Mouse (Mus musculus) heart, embryonic 16.5 days (tissue): Measurements from ENCODE around the gene Ppm1b. TPM values are rescaled to one million over a fixed set of nuclear protein-coding genes. Genes with fewer than 3 reads are reported as not detected.

Experiments
- ATAC-seq: fragments of 200-750 bp; cut with Nextera tagmentation; replicated peaks from 2 replicates; pipeline ENCODE4 v1.8.0; 2017; ENCODE audit warnings: moderate number of reproducible peaks; ENCODE audit not compliant: insufficient read depth, low FRiP score; ENCODE audit errors: extremely low read depth
- H3K27ac ChIP-seq: fragments of 300-500 bp; sonication (generic); 2 replicates; pipeline ENCODE4 v1.5.1; 2014; ENCODE audit warnings: mild to moderate bottlenecking, low read length, control low read depth, moderate library complexity
- H3K27me3 ChIP-seq: fragments of 300-500 bp; sonication (generic); 2 replicates; pipeline ENCODE4 v1.6.1; 2014; ENCODE audit warnings: low read length, mixed read lengths; ENCODE audit not compliant: control insufficient read depth, insufficient read depth
- H3K36me3 ChIP-seq: fragments of 300-500 bp; sonication (generic); 2 replicates; pipeline ENCODE4 v1.6.1; 2014; ENCODE audit not compliant: control insufficient read depth, insufficient read depth
- H3K4me1 ChIP-seq: fragments of 300-500 bp; sonication (generic); 2 replicates; pipeline ENCODE4 v1.6.1; 2014; ENCODE audit warnings: low read length, mixed read lengths; ENCODE audit not compliant: control insufficient read depth, insufficient read depth
- H3K4me2 ChIP-seq: fragments of 300-500 bp; sonication (generic); 2 replicates; pipeline ENCODE4 v1.6.1; 2014; ENCODE audit warnings: low read depth, mild to moderate bottlenecking, control low read depth, low read length
- H3K4me3 ChIP-seq: fragments of 300-500 bp; sonication (generic); 2 replicates; pipeline ENCODE4 v1.5.1; 2014; ENCODE audit warnings: mild to moderate bottlenecking, control low read depth, low read length
- H3K9ac ChIP-seq: fragments of 300-500 bp; sonication (generic); 2 replicates; pipeline ENCODE4 v1.6.1; 2014; ENCODE audit warnings: low read length, control low read depth
- H3K9me3 ChIP-seq: fragments of 300-500 bp; sonication (generic); replicated peaks from 2 replicates; pipeline ENCODE4 v1.6.1; 2016; ENCODE audit warnings: low read length; ENCODE audit not compliant: control insufficient read depth
- WGBS: fragments of 180-500 bp; shearing (Covaris S2); extraction: QIAGEN DNeasy Blood & Tissue Kit; methylation state at CpG from one replicate; pipeline ENCODE4 v1.1.7; 2014; 5-methylcytosine and 5-hydroxymethylcytosine counted together
- polyA plus RNA-seq: library from polyadenylated mRNA; unstranded; fragments of >200 nt; fragmentation: Nextera tagmentation; extraction: Ambion mirVana; gene quantifications from 2 replicates; pipeline ENCODE4 v1.2.1, GENCODE M21; 2015

The Ppm1b gene
- polyA plus RNA-seq, 1 experiment from 2014 or later, result 71.6 TPM

- no peaks in the 10 kb centered on the region for H3K27me3 ChIP-seq
- ATAC-seq, result no peak
- H3K9me3 ChIP-seq, result no peaks in the 10 kb centered on the region
- H3K27ac ChIP-seq, result no peak overlapping the region
- H3K4me3 ChIP-seq, result no peak overlapping the region
- H3K36me3 ChIP-seq, result no peaks in the 10 kb centered on the region
- 92% methylated on average over 8 of the region's 8 CpGs for WGBS
- H3K4me2 ChIP-seq, result no peak overlapping the region
- H3K9ac ChIP-seq, result no peak overlapping the region
- 0 out of 2 replicates have a peak, but pooled peaks cover 2% of the 10 kb centered on the region for H3K4me1 ChIP-seq
Measured at GRCm38 (mm10) chr17:85024237-85024636, 67.7 kb downstream of the Ppm1b start.

- H3K4me3 ChIP-seq, result no peak overlapping the region
- no peak overlapping the region for H3K27ac ChIP-seq
- no peak for ATAC-seq
- 89% methylated on average over 6 of the region's 6 CpGs for WGBS
- H3K9me3 ChIP-seq, result no peaks in the 10 kb centered on the region
- no peaks in the 10 kb centered on the region for H3K36me3 ChIP-seq
- H3K27me3 ChIP-seq, result no peaks in the 10 kb centered on the region
- H3K9ac ChIP-seq, result no peak overlapping the region
- H3K4me1 ChIP-seq, result 0 out of 2 replicates have a peak, but pooled peaks cover 2% of the 10 kb centered on the region
- H3K4me2 ChIP-seq, result no peak overlapping the region
Measured at GRCm38 (mm10) chr17:85025151-85025550, 68.6 kb downstream of the Ppm1b start.

GRCm38 (mm10) chr17:85026436-85026835, 69.9 kb downstream of the Ppm1b start:
- 0 out of 2 replicates have a peak, but pooled peaks cover 2% of the 10 kb centered on the region for H3K4me1 ChIP-seq
- ATAC-seq, result no peak

GRCm38 (mm10) chr17:85027247-85027646, 70.7 kb downstream of the Ppm1b start:
- H3K4me2 ChIP-seq, result no peak overlapping the region
- no peaks in the 10 kb centered on the region for H3K36me3 ChIP-seq
- H3K27ac ChIP-seq, result no peak overlapping the region
- H3K9me3 ChIP-seq, result no peaks in the 10 kb centered on the region
- no peak overlapping the region for H3K9ac ChIP-seq
- 73% methylated on average over 3 of the region's 3 CpGs for WGBS
- ATAC-seq, result no peak
- no peak overlapping the region for H3K4me3 ChIP-seq
- H3K27me3 ChIP-seq, result no peaks in the 10 kb centered on the region
- 0 out of 2 replicates have a peak, but pooled peaks cover 2% of the 10 kb centered on the region for H3K4me1 ChIP-seq

More at GRCm38 (mm10) chr17:85026436-85026835, 69.9 kb downstream of the Ppm1b start:
- WGBS, result 85% methylated on average over 6 of the region's 6 CpGs
- Histone ChIP-seq H3K9ac (no peak overlapping the region), H3K27me3 (no peaks in the 10 kb centered on the region), H3K27ac (no peak overlapping the region), H3K9me3 (no peaks in the 10 kb centered on the region), H3K4me2 (no peak overlapping the region), H3K4me3 (no peak overlapping the region), H3K36me3 (no peaks in the 10 kb centered on the region)

DNA sequence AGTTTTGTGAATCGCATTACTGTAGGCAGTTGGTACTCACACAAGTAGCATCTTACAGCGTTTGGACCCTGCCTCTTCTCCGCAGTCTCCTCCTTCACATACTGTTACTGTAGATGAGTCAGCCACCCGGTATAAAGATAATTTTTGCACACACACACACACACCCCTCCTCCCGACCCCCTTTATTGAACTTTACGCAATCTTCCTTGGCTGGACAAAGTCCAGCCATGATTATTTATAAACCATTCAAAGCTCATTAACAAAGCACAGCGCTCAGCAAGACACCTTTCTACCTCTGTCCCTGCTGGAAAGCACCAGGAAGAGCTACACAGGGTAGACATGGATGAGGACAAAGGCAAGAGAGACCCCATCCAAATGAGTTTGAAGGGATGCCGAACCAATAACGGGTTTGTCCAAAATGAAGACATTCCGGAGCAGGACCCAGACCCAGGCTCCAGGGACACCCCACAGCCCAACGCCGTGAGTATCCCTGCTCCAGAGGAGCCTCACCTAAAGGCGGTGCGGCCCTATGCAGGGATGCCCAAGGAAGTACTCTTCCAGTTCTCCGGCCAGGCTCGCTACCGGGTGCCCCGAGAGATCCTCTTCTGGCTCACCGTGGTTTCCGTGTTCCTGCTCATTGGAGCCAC, 71.7 kb downstream of the Ppm1b start, which contains the start of gene Slc3a1:
TSS of gene Slc3a1 (plus strand) at position 284 of the 647 bp plus-strand sequence.
- Histone ChIP-seq H3K9me3 (no peaks in the 10 kb centered on the region), H3K27me3 (no peaks in the 10 kb centered on the region), H3K4me2 (no peak within 1 kb of the TSS), H3K9ac (no peak within 1 kb of the TSS), H3K4me3 (no peak within 1 kb of the TSS), H3K27ac (no peak within 1 kb of the TSS), H3K4me1 (0 out of 2 replicates have a peak, but pooled peaks cover under 1% of the 10 kb centered on the region), H3K36me3 (no peaks in the 10 kb centered on the region)
- ATAC-seq, result no peak
- WGBS, result 88% methylated on average over 20 of the region's 20 CpGs

DNA sequence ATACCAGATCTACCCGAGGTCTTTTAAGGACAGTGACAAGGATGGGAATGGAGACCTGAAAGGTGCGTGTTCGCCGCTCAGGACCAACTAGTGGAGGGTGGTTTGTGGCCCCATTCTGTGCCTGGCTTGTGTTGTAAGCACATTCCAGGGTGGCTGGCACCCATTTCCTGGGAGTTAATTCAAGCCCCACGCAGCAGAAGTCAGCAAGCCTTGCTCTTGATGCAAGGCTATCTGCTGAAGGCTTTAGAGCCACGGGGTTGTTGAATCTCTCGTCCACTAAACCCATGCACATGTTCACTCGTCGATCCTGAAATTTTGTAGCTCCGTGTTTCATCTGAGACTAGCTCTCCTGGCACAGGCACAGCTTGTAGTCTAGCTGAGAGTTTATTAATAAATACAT, 72.3 kb downstream of the Ppm1b start:
- no peak for ATAC-seq
- no peaks in the 10 kb centered on the region for H3K36me3 ChIP-seq
- H3K4me1 ChIP-seq, result no peaks in the 10 kb centered on the region
- no peak overlapping the region for H3K27ac ChIP-seq
- H3K4me2 ChIP-seq, result no peak overlapping the region
- H3K4me3 ChIP-seq, result no peak overlapping the region
- H3K9ac ChIP-seq, result no peak overlapping the region
- no peaks in the 10 kb centered on the region for H3K27me3 ChIP-seq
- 88% methylated on average over 10 of the region's 10 CpGs for WGBS
- H3K9me3 ChIP-seq, result no peaks in the 10 kb centered on the region

- Histone ChIP-seq H3K27ac (no peak overlapping the region), H3K4me3 (no peak overlapping the region), H3K4me2 (no peak overlapping the region), H3K4me1 (no peaks in the 10 kb centered on the region), H3K9me3 (no peaks in the 10 kb centered on the region), H3K27me3 (no peaks in the 10 kb centered on the region), H3K9ac (no peak overlapping the region), H3K36me3 (no peaks in the 10 kb centered on the region)
- ATAC-seq, result no peak
- WGBS, result 66% methylated on average over 5 of the region's 5 CpGs
Measured at GRCm38 (mm10) chr17:85030651-85031050, 74.1 kb downstream of the Ppm1b start.

- no peak overlapping the region for H3K4me2 ChIP-seq
- ATAC-seq, result no peak
- H3K27ac ChIP-seq, result no peak overlapping the region
- no peaks in the 10 kb centered on the region for H3K36me3 ChIP-seq
- no peak overlapping the region for H3K4me3 ChIP-seq
- no peaks in the 10 kb centered on the region for H3K4me1 ChIP-seq
- H3K9me3 ChIP-seq, result no peaks in the 10 kb centered on the region
- H3K27me3 ChIP-seq, result no peaks in the 10 kb centered on the region
- no peak overlapping the region for H3K9ac ChIP-seq
- 88% methylated on average over 3 of the region's 3 CpGs for WGBS
Measured at GRCm38 (mm10) chr17:85033087-85033486, 76.5 kb downstream of the Ppm1b start.

DNA sequence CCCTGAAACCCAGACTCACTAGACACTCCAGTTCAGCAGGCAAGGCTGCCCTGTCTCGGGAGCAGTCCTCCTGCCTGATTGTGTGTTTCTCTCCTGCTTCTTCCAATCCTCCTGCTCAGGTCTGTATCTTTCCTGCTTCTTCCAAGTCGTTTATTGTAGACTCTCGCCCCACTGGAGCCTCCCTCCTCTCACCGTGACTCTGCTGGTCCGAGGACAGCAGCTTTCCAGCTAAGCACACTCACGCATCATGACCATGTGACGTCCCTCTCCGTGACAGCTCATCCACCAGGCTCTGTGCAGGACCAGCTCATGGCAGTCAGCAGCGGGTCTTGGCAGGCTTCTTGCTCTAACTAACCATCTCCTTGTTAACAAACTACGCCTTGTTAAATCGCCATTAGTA, 77.5 kb downstream of the Ppm1b start:
- Histone ChIP-seq H3K27ac (no peak overlapping the region), H3K9ac (no peak overlapping the region), H3K36me3 (no peaks in the 10 kb centered on the region), H3K9me3 (no peaks in the 10 kb centered on the region), H3K27me3 (no peaks in the 10 kb centered on the region), H3K4me2 (peak overlapping the region; percentile 30; the same call in 1 of the 2 replicates), H3K4me1 (no peaks in the 10 kb centered on the region), H3K4me3 (no peak overlapping the region)
- 47% methylated on average over 11 of the region's 11 CpGs for WGBS
- no peak for ATAC-seq
